Mouse (Mus musculus) olfactory bulb, adult 2 months (tissue): ENCODE data around the gene Daw1.

Experiments
- CTCF ChIP-seq: fragments of 200-500 bp; IDR thresholded peaks from 2 replicates; pipeline ENCODE4 v1.5.1; 2012; ENCODE audit warnings: low read depth, mild to moderate bottlenecking, low read length, moderate library complexity; ENCODE audit not compliant: insufficient read depth
- POLR2A ChIP-seq: fragments of 200-500 bp; IDR thresholded peaks from 2 replicates; pipeline ENCODE4 v1.6.1; 2012; ENCODE audit warnings: mild to moderate bottlenecking, low read depth, low read length, moderate library complexity; ENCODE audit not compliant: insufficient read depth

DNA sequence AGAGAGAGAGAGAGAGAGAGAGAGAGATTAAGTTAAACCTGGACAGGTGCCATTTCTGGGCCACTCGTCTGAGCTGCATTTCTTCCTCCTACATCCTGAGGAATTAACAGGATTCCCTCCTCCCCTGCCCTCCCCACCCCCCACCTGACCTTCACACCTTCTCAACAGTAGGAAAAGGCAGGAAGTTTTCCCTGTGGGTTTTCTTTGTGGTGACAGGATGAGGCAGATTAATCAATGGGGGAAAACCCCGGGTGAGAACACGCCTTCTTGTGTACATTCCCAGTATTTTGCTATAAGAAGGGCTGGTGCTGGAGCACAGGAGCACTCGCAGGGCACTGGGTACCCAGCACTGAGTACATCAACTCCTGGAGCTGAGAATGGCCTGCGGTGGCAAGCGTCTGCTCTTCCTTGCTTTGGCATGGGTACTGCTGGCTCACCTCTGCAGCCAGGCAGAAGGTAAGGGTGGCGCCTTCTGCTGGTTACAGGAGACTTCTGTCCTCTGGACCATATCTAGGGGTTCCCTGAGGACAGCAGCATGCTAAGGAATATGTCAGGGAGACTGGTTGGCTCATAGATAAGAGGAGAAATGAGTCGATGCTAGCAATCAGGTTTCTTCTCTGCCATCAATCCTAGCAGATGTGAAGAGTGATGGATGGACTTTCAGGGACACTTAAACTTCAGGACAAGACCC, 43.0 kb upstream of the Daw1 start, which contains the start of gene Ccl20:
- no peak for TF ChIP-seq POLR2A
- TF ChIP-seq CTCF, result no peak
